Comparison of ENCODE assay signal across 6 mouse cellular contexts in genomic region chrX:101930301-101930700, GRCm38 (mm10).
"Had no signal": no experiment of that assay in that cellular context is flagged by ENCODE, and none has a peak within 500 bp of the region (broad histone marks: within the 10 kb centered on the region; RNA-seq: fewer than 3 reads in every experiment).

No protein-coding gene starts in this region.

- ATAC-seq: liver, postnatal 0 days; midbrain, embryonic 15.5 days had no signal

- DNase-seq: kidney, postnatal 4 days; liver; liver, embryonic 13.5 days; liver, postnatal 0 days; lung, postnatal 14 days had no signal
